Mouse (Mus musculus): ENCODE measurements around the gene Ino80b. TPM values are rescaled to one million over a fixed set of nuclear protein-coding genes. Genes with fewer than 3 reads are reported as not detected.

Ino80b gene
- total RNA-seq, 2 experiments from 2014 or later = 11.2 to 21.3 TPM

DNA sequence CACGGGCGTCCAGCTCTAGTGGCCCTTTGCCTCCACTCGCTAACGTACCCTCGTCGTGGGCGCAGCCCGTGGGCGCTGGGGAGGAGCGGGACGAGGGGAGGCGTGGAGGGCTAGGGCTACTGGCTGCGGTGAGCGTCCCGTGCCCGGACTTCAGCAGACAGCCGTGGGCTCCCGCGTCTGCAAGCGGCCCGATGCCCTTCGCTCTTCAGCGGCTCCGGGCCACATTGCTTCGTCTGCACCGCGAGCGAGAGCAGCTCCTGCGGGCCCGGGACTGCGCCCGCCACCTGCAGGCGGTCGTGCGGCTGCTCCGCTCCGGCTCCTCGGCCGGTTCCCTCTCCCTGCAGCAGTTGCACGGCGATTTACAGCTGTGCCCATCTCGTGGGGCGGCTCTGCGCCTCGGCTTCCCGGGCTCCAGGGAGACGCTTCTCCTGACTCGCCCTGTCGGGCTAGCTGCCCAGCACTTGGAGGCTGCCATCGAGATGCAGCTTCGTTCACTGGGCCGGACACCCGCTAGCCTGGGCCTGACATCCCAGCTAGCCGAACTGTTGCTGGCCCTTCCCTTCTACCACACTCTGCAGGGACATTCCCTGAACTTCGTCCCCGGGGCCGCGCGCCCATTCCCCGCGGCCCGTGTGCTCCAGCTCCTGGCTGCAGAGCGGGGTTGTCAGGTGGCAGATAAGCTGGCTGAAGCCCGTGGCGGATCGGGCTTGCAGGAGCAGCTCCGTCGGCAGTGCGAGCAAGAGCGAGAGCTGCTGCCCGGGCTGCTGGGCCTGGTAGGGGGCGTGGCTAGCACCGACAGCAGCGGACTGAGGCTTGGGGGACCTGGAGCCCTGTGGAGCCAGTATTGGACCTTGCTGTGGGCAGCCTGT is 23.3 kb downstream of the Ino80b start:
- DNase-seq (ENCODE audit: low spot score in 2 of 2) = peak; percentile 60 to 71

DNA sequence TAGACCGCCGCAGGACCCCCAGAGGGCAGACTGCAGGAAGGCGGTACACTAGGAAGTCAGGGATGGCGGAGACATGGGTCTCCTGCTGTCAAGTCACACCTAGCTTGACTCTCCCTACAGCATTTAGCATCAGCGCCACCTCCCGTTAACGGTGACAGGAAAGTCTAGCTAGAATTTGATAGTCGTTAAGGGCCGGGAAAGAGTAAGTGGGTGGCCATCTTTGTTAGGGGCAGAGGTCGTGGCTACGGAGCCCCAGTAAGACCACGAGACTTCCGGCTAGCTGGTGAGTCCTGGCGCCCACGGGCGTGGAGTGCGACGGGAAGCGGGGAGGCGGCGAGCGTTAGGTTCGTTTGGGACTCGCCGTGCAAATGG is 23.9 kb downstream of the Ino80b start, which contains the start of the genes Ccdc142 and Gm42688:
TSS of gene Ccdc142 (plus strand) at position 286 of the 372 bp plus-strand sequence.
TSS of gene Gm42688 (plus strand) at position 302 of the 372 bp plus-strand sequence.
- peak; percentile 89 to 94 for DNase-seq (ENCODE audit: low spot score in 2 of 2)
- intact Hi-C loops (cut with DNase I) = loop anchor here (1.0 to 10.0 kb wide), 3 partner anchors 23 to 187 kb away; no protein-coding TSS in a partner anchor

More for the DNA sequence above, 23.3 kb downstream of the Ino80b start:
- intact Hi-C loops (cut with DNase I) = loop anchor here (1.0 to 10.0 kb wide), 4 partner anchors 24 to 187 kb away; partner anchors contain the start of gene Aup1

DNA sequence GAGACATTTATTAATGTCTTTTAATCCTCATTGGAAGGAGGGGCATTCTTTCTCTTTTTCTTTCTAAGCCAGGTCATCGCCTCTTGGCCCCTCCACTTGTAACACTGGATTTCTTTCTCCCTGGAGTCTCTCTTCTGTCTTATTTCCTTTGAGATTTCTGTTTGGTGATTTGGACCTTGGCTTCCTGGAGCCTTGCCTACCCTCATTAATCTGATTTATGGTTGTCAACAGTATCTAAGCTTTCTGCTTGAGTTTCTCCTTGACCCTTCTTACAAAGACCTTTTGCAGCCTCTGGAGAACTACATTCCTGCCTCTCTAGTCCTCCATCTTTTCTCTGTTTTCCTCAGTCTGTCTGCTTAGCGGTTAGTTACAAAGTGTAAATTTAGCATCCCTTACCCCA is 26.8 kb downstream of the Ino80b start:
- no peak for DNase-seq (ENCODE audit: low spot score in 2 of 2)
- intact Hi-C loops (cut with DNase I) = no loop called here

DNA sequence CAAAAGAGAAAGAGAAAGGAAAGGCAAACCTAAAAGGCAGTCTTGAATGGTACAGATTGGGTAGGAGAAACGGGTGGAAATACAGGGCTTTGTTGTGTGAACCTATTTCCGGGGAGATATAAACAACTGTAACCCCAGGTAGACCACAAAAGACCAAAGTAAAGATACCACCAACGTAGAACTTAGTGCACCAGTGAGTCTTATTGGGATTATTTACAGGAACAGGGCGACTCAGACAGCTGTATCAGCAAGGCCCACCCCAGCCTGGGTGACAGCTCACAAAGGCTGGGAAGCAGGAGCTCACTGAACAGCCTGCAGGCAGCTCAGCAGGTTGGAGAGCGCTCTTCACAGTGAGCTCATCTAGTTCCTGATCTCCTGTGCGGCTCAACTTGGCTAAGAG is 29.3 kb downstream of the Ino80b start:
- DNase-seq (ENCODE audit: low spot score in 2 of 2) = no peak
- intact Hi-C loops (cut with DNase I) = no loop called here

DNA sequence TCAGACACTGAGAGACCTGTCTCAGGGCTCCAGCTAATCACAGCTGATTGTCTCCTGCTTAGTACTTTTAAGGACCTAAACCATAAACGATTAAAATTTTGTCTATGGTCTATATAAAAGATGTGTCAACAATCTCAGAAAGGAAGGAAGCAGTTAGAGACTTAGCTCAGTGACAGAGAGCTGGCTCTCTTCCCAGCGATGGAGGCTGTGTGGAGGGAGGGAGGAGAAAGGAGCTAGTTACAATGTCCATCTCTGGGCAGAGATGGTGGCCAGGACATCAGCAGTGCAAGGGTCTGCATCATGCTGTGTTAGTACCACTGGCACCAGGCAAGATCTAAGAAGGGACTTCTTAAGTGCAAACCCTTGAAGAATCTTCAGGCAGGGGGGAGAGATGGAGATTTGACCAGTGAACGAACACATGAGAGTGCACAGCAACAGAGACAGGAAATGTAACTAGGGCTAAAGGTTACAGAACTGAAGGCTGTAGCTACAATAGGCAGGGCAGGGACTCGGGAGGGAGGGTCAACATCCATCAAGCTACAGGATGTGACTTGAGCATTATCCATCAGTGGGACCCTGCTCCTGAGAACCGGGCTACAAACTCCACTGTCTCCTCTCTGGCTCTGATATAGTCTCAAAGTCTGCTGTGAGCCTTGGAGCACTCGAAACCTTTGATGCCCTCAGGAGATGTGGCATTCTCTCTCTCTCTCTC is 32.7 kb downstream of the Ino80b start:
- intact Hi-C loops (cut with DNase I) = no loop called here

DNA sequence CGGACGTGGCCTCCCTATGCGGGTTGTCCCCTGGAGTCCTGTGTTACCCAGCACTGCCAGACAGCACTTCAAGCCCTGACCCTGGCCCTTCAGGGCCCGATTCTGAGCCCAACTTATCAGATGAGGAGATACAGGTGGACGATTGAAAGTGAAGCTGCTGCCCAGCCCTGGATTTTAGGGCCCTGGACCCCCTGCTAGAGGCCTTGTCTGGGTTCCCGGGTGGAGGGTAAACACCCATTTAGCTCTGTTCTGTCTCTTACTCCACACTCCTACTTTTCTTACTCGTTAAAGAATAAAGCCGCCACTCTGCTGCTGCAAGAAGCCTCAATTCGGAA is 37.3 kb downstream of the Ino80b start:
- intact Hi-C loops (cut with DNase I) = no loop called here
- DNase-seq (ENCODE audit: low spot score in 2 of 2) = no peak

More for the DNA sequence above, 32.7 kb downstream of the Ino80b start:
- DNase-seq (ENCODE audit: low spot score in 2 of 2) = no peak

DNA sequence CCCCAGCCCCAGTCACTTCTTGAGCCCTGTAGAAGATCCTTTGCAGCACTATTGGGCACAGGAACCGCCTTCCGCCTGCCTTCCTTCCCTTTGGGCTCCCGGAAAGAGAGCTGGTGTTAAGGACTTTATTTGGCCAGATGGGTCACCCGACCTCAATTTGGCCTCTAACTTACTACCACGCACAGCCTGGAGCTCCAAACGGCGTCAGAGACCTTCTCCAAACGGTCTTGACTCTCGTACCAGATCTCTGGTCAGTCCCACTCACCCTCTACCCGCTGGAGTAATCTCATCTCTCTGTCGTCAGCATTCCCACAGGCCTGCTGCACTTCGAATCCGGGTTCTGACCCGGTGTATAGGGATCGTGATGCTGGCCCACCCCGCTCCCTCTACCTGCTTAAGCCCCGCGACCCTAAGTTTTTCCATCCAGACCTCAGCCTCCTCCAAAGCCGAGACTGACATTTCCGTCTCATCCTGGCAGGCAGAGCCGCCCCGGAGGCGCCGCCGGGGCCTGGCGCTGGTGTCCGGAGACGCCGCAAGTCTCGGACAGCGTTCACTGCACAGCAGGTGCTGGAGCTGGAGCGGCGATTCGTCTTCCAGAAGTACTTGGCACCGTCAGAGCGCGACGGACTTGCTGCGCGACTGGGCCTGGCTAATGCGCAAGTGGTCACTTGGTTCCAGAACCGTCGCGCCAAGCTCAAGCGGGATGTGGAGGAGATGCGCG is 37.9 kb downstream of the Ino80b start:
- DNase-seq (ENCODE audit: low spot score in 2 of 2) = no peak
- intact Hi-C loops (cut with DNase I) = no loop called here

DNA sequence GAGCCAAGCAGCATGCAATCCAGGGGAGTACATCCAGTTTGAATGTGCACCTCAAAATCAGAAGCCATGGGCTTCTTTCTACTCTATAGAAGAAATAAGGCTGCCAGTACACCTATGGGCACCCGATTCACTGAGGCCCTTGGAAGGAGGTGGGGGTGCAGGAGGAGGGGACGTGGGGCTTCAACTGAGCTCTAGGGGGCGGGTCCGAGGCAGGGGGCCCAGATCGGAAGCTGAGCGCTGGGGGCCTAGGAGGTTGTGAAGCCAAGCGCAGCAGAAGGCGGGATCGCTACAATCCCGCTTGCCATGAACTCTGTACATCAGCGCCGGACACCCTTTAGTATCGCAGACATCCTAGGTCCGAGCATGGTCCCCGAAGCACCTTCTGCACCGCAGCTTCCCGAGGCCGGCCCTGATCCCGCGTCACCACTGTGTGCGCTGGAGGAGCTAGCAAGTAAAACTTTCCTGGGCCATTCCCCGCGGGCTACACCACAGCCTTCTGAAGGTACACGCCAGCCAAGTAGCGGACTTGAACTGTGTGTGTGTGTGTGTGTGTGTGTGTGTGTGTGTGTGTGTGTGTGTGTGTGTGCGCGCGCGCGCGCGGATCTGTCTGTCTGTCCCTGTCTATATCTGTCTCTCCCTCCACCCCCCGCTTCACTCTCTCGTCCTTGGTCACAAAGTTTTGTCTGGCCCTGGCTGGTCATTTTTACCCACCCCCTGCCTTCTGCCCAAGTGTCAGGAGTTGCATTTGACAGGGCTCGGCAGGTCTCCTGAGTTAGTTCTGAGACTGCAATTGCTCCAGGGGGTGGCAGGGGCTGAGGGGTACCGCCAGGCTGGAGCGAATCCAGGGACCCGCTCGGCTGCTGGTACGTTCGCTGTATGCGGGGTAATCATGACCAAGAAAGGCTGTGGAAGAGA is 38.9 kb downstream of the Ino80b start, which contains the start of gene Lbx2:
TSS of gene Lbx2 (plus strand) at position 247 of the 915 bp plus-strand sequence.
- intact Hi-C loops (cut with DNase I) = no loop called here
- no peak for DNase-seq (ENCODE audit: low spot score in 2 of 2)

DNA sequence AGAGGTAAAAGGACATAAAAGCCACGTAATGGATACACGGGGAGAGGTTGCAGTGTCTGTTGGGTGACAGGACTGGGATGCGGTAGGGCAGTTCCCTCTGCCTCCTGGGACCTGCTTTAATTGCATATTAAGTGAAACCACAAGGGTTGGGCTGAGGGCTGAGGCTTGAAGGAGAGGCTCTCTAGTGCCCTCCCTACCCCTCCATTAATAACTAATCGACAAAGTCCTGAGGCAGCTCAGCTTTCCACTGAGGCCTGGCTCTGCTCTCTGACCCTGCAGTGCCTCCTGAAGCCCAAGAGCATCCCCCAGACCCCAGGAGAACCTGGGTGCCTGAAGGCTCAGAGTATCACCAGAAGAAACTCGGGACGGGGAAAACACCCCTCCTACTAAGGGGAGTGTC is 40.8 kb downstream of the Ino80b start:
- intact Hi-C loops (cut with DNase I) = no loop called here
- no peak for DNase-seq (ENCODE audit: low spot score in 2 of 2)

DNA sequence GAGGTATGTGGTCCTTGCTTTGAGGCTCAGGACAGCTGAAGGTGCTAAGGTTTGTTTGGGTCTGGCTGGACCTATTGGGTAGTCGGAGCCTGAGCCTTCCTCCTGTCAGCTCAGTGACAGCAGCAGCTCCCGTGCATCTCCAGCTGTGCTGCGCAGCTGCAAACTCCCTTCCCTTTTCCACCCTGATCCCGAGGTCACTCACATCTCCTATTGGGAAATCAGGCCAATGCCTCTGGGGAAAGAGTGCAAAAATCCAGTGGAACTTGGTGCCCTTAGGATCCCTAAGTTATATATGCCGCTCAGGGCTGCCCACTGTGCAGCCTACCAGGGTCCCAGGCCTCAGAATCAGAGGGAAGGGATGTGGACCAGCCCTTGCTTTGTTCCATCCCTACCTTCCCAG is 41.7 kb downstream of the Ino80b start:
- DNase-seq (ENCODE audit: low spot score in 2 of 2) = no peak
- intact Hi-C loops (cut with DNase I) = no loop called here

DNA sequence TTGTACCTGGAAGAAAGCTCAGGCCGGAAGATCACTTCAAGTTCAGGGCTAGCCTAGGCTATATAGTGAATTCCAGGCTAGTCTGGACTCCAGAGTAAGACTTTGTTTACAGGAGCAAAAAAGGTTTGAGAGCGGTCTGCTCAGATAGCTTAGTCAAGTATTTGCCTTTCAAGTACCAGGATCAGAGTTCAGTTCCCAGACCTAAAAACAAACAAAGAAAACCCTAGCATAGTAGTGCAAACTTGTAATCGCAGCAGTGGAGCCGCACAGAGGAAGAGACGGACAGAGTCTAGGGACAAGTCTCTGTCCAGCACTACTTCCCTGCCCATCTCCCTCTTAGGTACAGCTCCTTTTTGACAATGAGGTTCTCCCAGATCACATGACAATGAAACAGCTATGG is 45.0 kb downstream of the Ino80b start:
- intact Hi-C loops (cut with DNase I) = no loop called here
- no peak for DNase-seq (ENCODE audit: low spot score in 2 of 2)

DNA sequence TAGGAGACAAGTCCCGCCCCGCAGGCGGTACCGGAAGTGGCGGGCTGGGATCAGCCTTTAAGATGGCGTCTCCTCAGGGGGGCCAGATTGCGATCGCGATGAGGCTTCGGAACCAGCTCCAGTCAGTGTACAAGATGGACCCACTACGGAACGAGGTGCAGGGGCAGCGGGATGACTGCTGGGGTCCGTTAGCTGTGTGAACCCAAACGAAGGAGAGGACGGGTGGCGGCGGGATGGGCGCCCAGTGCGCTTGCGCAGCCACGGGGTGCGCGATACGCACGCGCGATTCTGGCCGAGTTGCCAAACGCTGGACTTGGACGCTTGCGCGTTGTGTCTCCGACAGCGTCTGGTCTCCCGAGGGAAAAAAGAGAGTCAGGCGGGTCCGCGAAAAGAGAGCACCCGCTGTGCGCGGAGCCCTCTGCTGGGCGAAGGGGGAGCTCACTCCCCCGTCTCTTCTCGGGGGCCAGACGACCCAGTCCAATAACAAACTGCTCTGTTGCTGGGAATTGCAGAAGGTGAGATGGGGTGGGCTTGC is 46.8 kb downstream of the Ino80b start:
- peak; percentile 99 for DNase-seq (ENCODE audit: low spot score in 2 of 2)
- intact Hi-C loops (cut with DNase I) = loop anchor here (1.0 to 10.0 kb wide), 4 partner anchors 23 to 636 kb away; partner anchors contain the start of genes Aup1, Ccdc142, Gm42688 and Vax2

DNA sequence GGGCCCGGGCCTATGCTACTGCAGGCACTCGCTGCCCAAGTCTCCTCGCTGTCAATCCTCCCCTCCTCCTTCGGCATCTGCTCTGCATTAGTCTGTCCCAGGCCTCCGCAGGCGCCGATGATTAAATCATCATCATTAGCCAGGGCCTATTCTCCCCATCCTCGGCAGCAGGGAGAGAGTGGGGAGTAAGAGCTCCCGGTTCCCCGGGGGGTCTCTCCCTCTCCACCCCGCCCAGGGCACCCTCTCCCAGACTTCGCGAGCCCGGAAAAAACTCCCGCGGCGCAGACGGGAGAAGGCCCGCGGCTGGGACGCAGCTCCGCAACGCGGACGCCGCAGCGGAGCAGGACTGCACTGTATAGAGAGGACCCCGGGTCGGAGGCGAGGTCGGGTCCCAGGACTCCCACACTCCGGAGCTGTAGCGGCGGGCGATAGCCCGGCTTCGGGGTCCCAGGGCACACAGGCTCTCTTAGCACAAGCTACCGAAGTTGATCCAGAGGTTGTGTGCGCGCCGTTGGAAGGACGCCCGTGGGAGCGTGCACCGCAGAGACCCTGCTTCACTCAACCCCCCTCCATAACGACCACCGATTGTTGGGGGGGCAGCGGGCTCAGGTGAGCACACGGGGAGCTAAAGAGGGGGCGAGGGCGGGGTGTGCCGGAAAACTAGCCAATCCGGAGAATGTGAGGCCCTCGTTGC is 47.5 kb downstream of the Ino80b start, which contains the start of gene Pcgf1:
TSS of gene Pcgf1 (plus strand) at position 240 of the 694 bp plus-strand sequence.
- DNase-seq (ENCODE audit: low spot score in 2 of 2) = peak; percentile 41 to 45
- intact Hi-C loops (cut with DNase I) = loop anchor here (1.0 to 10.0 kb wide), 4 partner anchors 23 to 637 kb away; partner anchors contain the start of genes Aup1, Ccdc142, Gm42688 and Vax2

DNA sequence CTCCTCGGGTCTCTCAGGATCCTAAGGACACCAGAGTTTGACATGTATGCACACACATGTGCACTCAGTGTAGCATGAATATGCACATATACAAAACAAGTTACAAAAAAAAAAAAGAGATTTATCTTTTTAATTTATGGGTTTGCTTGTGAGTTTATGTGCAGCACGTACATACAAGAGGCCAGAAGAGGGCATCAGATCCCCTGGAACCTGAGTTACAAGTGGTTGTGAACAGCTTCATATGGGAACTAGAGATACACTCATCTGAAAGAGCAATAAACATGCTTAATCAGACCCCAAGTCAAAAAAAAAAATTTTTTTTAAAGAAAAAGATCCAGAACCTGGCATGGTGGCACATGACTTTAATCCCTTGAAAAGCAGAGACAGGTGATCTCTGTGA is 50.3 kb downstream of the Ino80b start:
- intact Hi-C loops (cut with DNase I) = loop anchor here (10.0 kb wide), 1 partner anchor 640 kb away; the partner anchor contains the start of gene Vax2

More for the DNA sequence above, 50.3 kb downstream of the Ino80b start:
- no peak for DNase-seq (ENCODE audit: low spot score in 2 of 2)
